Mouse (Mus musculus) forebrain, embryonic 10.5 days (tissue): ENCODE measurements at regions not wholly inside any gene's neighbourhood (a gene's known extent, or its start where the extent isn't known, plus 50 kb on each side); places are given as distances from the start of the nearest gene placed in this dataset.
"Not testable (repeated sequence)": the region's sequence is repeated elsewhere in the genome, so short reads cannot be mapped to it uniquely, and the experiment has no call there.

ENCODE experiments used
- DNase-seq: peaks from one replicate; pipeline ENCODE4 v3.0.0-alpha.2; 2017; ENCODE audit warnings: low spot score; ENCODE audit errors: extremely low spot score
- H3K27ac ChIP-seq: fragments of 300-500 bp; sonication (generic); 2 replicates; pipeline ENCODE4 v1.5.1; 2016; ENCODE audit warnings: mild to moderate bottlenecking
- H3K27me3 ChIP-seq: fragments of 300-500 bp; sonication (generic); 2 replicates; pipeline ENCODE4 v1.6.1; 2016; ENCODE audit warnings: mild to moderate bottlenecking; ENCODE audit not compliant: poor library complexity, severe bottlenecking
- H3K36me3 ChIP-seq: fragments of 300-500 bp; sonication (generic); replicated peaks from 2 replicates; pipeline ENCODE4 v1.6.1; 2016; ENCODE audit warnings: mild to moderate bottlenecking, moderate library complexity
- H3K4me1 ChIP-seq: fragments of 300-500 bp; sonication (generic); 2 replicates; pipeline ENCODE4 v1.6.1; 2016
- H3K4me3 ChIP-seq: fragments of 300-500 bp; sonication (generic); 2 replicates; pipeline ENCODE4 v1.5.1; 2016; ENCODE audit warnings: mild to moderate bottlenecking, moderate library complexity
- H3K9me3 ChIP-seq: fragments of 300-500 bp; sonication (generic); 2 replicates; pipeline ENCODE4 v1.6.1; 2016; ENCODE audit warnings: mild to moderate bottlenecking, moderate library complexity
- WGBS: fragments of 180-500 bp; shearing (Covaris S2); methylation state at CpG from one replicate; pipeline ENCODE4 v1.1.7; 2016; 5-methylcytosine and 5-hydroxymethylcytosine counted together

- peaks cover 65% of the 10 kb centered on the region for H3K4me1 ChIP-seq
- DNase-seq = peak; percentile 59
- H3K4me3 ChIP-seq = peak overlapping the region; percentile 17
- WGBS = 1% methylated on average over 14 of the region's 14 CpGs
- no peaks in the 10 kb centered on the region for H3K36me3 ChIP-seq
- H3K27ac ChIP-seq = no peak overlapping the region
- no peaks in the 10 kb centered on the region for H3K9me3 ChIP-seq
- peaks cover 93% of the 10 kb centered on the region for H3K27me3 ChIP-seq
Observed at GRCm38 (mm10) chr13:72292361-72292760, 328.8 kb upstream of the Irx1 start.

GRCm38 (mm10) chr13:72293059-72293694 is 329.7 kb upstream of the Irx1 start:
- Histone ChIP-seq H3K36me3 (no peaks in the 10 kb centered on the region), H3K9me3 (no peaks in the 10 kb centered on the region), H3K27me3 (peaks cover 93% of the 10 kb centered on the region), H3K4me1 (peaks cover 63% of the 10 kb centered on the region), H3K4me3 (no peak overlapping the region), H3K27ac (no peak overlapping the region)
- WGBS = 12% methylated on average over 10 of the region's 10 CpGs
- DNase-seq = peak; percentile 50

- no peak for DNase-seq
- H3K27ac ChIP-seq = no peak overlapping the region
- no peak overlapping the region for H3K4me3 ChIP-seq
- 31% methylated on average over 13 of the region's 13 CpGs for WGBS
- H3K9me3 ChIP-seq = no peaks in the 10 kb centered on the region
- no peaks in the 10 kb centered on the region for H3K36me3 ChIP-seq
- H3K27me3 ChIP-seq = peaks cover 100% of the 10 kb centered on the region
- peaks cover 71% of the 10 kb centered on the region for H3K4me1 ChIP-seq
Observed at GRCm38 (mm10) chr13:72298264-72298870, 330.3 kb upstream of the Irx2 start.

- H3K27me3 ChIP-seq = peaks cover 100% of the 10 kb centered on the region
- no peaks in the 10 kb centered on the region for H3K36me3 ChIP-seq
- H3K9me3 ChIP-seq = no peaks in the 10 kb centered on the region
- no peak for DNase-seq
- WGBS = 21% methylated on average over 3 of the region's 3 CpGs
- peaks cover 63% of the 10 kb centered on the region for H3K4me1 ChIP-seq
- H3K27ac ChIP-seq = no peak overlapping the region
- no peak overlapping the region for H3K4me3 ChIP-seq
Observed at GRCm38 (mm10) chr13:72299660-72300059, 329.0 kb upstream of the Irx2 start.

GRCm38 (mm10) chr13:72301114-72301513 is 327.5 kb upstream of the Irx2 start:
- Histone ChIP-seq H3K36me3 (no peaks in the 10 kb centered on the region), H3K4me1 (peaks cover 63% of the 10 kb centered on the region), H3K4me3 (no peak overlapping the region), H3K9me3 (no peaks in the 10 kb centered on the region), H3K27me3 (peaks cover 100% of the 10 kb centered on the region), H3K27ac (no peak overlapping the region)
- WGBS = 87% methylated on average over 7 of the region's 7 CpGs
- no peak for DNase-seq

GRCm38 (mm10) chr13:72301841-72302240 is 326.8 kb upstream of the Irx2 start:
- no peak for DNase-seq
- Histone ChIP-seq H3K27me3 (peaks cover 100% of the 10 kb centered on the region), H3K4me1 (peaks cover 63% of the 10 kb centered on the region), H3K27ac (no peak overlapping the region), H3K9me3 (no peaks in the 10 kb centered on the region), H3K4me3 (no peak overlapping the region), H3K36me3 (no peaks in the 10 kb centered on the region)
- 85% methylated on average over 15 of the region's 15 CpGs for WGBS

- Histone ChIP-seq H3K4me3 (no peak overlapping the region), H3K27ac (no peak overlapping the region), H3K4me1 (peaks cover 59% of the 10 kb centered on the region), H3K9me3 (no peaks in the 10 kb centered on the region), H3K27me3 (peaks cover 99% of the 10 kb centered on the region), H3K36me3 (no peaks in the 10 kb centered on the region)
- whole genome bisulfite sequencing = 88% methylated on average over 19 of the region's 19 CpGs
- no peak for DNase-seq
Observed at GRCm38 (mm10) chr13:72302436-72303125, 326.0 kb upstream of the Irx2 start.

GRCm38 (mm10) chr13:72303126-72303760 is 325.4 kb upstream of the Irx2 start:
- no peak for DNase-seq
- Histone ChIP-seq H3K4me1 (peaks cover 55% of the 10 kb centered on the region), H3K4me3 (no peak overlapping the region), H3K9me3 (no peaks in the 10 kb centered on the region), H3K27ac (no peak overlapping the region), H3K36me3 (no peaks in the 10 kb centered on the region), H3K27me3 (peaks cover 99% of the 10 kb centered on the region)
- 60% methylated on average over 15 of the region's 15 CpGs for WGBS

GRCm38 (mm10) chr13:72324041-72324690 is 304.5 kb upstream of the Irx2 start:
- WGBS = 75% methylated on average over 10 of the region's 10 CpGs
- Histone ChIP-seq H3K9me3 (no peaks in the 10 kb centered on the region), H3K4me3 (no peak overlapping the region), H3K27me3 (peaks cover 40% of the 10 kb centered on the region), H3K4me1 (no peaks in the 10 kb centered on the region), H3K27ac (no peak overlapping the region), H3K36me3 (no peaks in the 10 kb centered on the region)
- no peak for DNase-seq

GRCm38 (mm10) chr13:72326201-72326600 is 302.4 kb upstream of the Irx2 start:
- WGBS = 67% methylated on average over 1 of the region's 1 CpGs
- not testable (repeated sequence) for DNase-seq, H3K27ac ChIP-seq, H3K4me3 ChIP-seq, H3K9me3 ChIP-seq, H3K4me1 ChIP-seq, H3K36me3 ChIP-seq
- H3K27me3 ChIP-seq = peaks cover 45% of the 10 kb centered on the region

GRCm38 (mm10) chr13:72345647-72346133 is 282.9 kb upstream of the Irx2 start:
- DNase-seq = no peak
- no peaks in the 10 kb centered on the region for H3K9me3 ChIP-seq
- H3K4me1 ChIP-seq = peaks cover 15% of the 10 kb centered on the region
- H3K27me3 ChIP-seq = peaks cover 98% of the 10 kb centered on the region
- no peaks in the 10 kb centered on the region for H3K36me3 ChIP-seq
- no peak overlapping the region for H3K27ac ChIP-seq
- 5% methylated on average over 6 of the region's 6 CpGs for WGBS
- no peak overlapping the region for H3K4me3 ChIP-seq

- H3K9me3 ChIP-seq = no peaks in the 10 kb centered on the region
- peaks cover 98% of the 10 kb centered on the region for H3K27me3 ChIP-seq
- H3K36me3 ChIP-seq = no peaks in the 10 kb centered on the region
- 23% methylated on average over 21 of the region's 21 CpGs for WGBS
- H3K4me1 ChIP-seq = peaks cover 15% of the 10 kb centered on the region
- H3K27ac ChIP-seq = no peak overlapping the region
- no peak for DNase-seq
- H3K4me3 ChIP-seq = no peak overlapping the region
Observed at GRCm38 (mm10) chr13:72346207-72346943, 282.2 kb upstream of the Irx2 start.
